Mouse (Mus musculus) lung, adult 2 months (tissue): ENCODE measurements around the gene Car7. TPM values are rescaled to one million over a fixed set of nuclear protein-coding genes. Genes with fewer than 3 reads are reported as not detected.

Source experiments
- DNase-seq: peaks from one replicate; pipeline ENCODE4 v3.0.0; 2022
- H3K4me1 ChIP-seq: fragments of 200-500 bp; 2 replicates; pipeline ENCODE4 v1.6.1; 2011; ENCODE audit warnings: low read length; ENCODE audit not compliant: control insufficient read depth, insufficient read depth
- H3K4me3 ChIP-seq: fragments of 200-500 bp; replicated peaks from 2 replicates; pipeline ENCODE3; 2011; ENCODE audit warnings: low read depth, mild to moderate bottlenecking, control low read depth, low read length; ENCODE audit errors: extremely low read depth
- CTCF ChIP-seq: fragments of 200-500 bp; IDR thresholded peaks from 2 replicates; pipeline ENCODE4 v1.5.1; 2011; ENCODE audit warnings: mild to moderate bottlenecking, low read length, control low read depth; ENCODE audit not compliant: insufficient read depth
- POLR2A ChIP-seq: fragments of 200-500 bp; IDR thresholded peaks from 2 replicates; pipeline ENCODE4 v1.6.1; 2011; ENCODE audit warnings: low read depth, mild to moderate bottlenecking, control low read depth, low read length, borderline replicate concordance; ENCODE audit errors: extremely low read depth
- WGBS: fragments of 180-500 bp; shearing (Covaris S2); methylation state at CpG from one replicate; pipeline ENCODE4 v1.1.7; 2018; 5-methylcytosine and 5-hydroxymethylcytosine counted together
- polyA plus RNA-seq: library from polyadenylated mRNA; depleted of rRNA; stranded (reverse); fragments of >200 nt; gene quantifications from 2 replicates; pipeline ENCODE4 v1.2.3, GENCODE M21; 2012

Car7 gene
- polyA plus RNA-seq, 1 experiment: 1.8 TPM

GRCm38 (mm10) chr8:104539566-104539965 lies 5.1 kb downstream of the Car7 start:
- WGBS: 90% methylated on average over 2 of the region's 2 CpGs
- no peak for TF ChIP-seq CTCF
- TF ChIP-seq POLR2A: no peak
- no peak for DNase-seq
- H3K4me1 ChIP-seq: peaks cover 9% of the 10 kb centered on the region
- no peak overlapping the region for H3K4me3 ChIP-seq

- no peak for DNase-seq
- TF ChIP-seq POLR2A: no peak
- TF ChIP-seq CTCF: no peak
- H3K4me1 ChIP-seq: peaks cover 9% of the 10 kb centered on the region
- WGBS: 54% methylated on average over 7 of the region's 7 CpGs
- no peak overlapping the region for H3K4me3 ChIP-seq
These were observed 5.7 kb downstream of the Car7 start for GRCm38 (mm10) chr8:104540238-104540637.

- 1% methylated on average over 76 of the region's 76 CpGs for WGBS
- peak overlapping the region; percentile 33 for H3K4me3 ChIP-seq
- TF ChIP-seq CTCF: no peak
- no peak for TF ChIP-seq POLR2A
- no peak for DNase-seq
- H3K4me1 ChIP-seq: peaks cover 6% of the 10 kb centered on the region
These were observed 6.4 kb downstream of the Car7 start for GRCm38 (mm10) chr8:104540710-104541514.

- Histone ChIP-seq H3K4me3 (peak overlapping the region; percentile 33), H3K4me1 (peaks cover 6% of the 10 kb centered on the region)
- no peak for TF ChIP-seq CTCF
- no peak for TF ChIP-seq POLR2A
- WGBS: 16% methylated on average over 8 of the region's 8 CpGs
- DNase-seq: no peak
These were observed 7.0 kb downstream of the Car7 start for GRCm38 (mm10) chr8:104541515-104541880.

- no peak overlapping the region for H3K4me3 ChIP-seq
- TF ChIP-seq POLR2A (no peak), CTCF (no peak)
- no peak for DNase-seq
- 29% methylated on average over 11 of the region's 11 CpGs for WGBS
- H3K4me1 ChIP-seq: peaks cover 6% of the 10 kb centered on the region
These were observed 7.7 kb downstream of the Car7 start for GRCm38 (mm10) chr8:104542160-104542559.

GRCm38 (mm10) chr8:104543440-104544045 lies 9.1 kb downstream of the Car7 start:
- DNase-seq: no peak
- Histone ChIP-seq H3K4me3 (no peak overlapping the region), H3K4me1 (peaks cover 6% of the 10 kb centered on the region)
- TF ChIP-seq POLR2A: no peak
- TF ChIP-seq CTCF: no peak
- 84% methylated on average over 8 of the region's 8 CpGs for WGBS

- 0 out of 2 replicates have a peak, but pooled peaks cover 2% of the 10 kb centered on the region for H3K4me1 ChIP-seq
- DNase-seq: no peak
- WGBS: 46% methylated on average over 4 of the region's 4 CpGs
- no peak overlapping the region for H3K4me3 ChIP-seq
- no peak for TF ChIP-seq CTCF
- TF ChIP-seq POLR2A: no peak
These were observed 20.7 kb downstream of the Car7 start for GRCm38 (mm10) chr8:104555191-104555590.

- TF ChIP-seq CTCF (no peak), POLR2A (no peak)
- DNase-seq: no peak
- H3K4me1 ChIP-seq: 0 out of 2 replicates have a peak, but pooled peaks cover 2% of the 10 kb centered on the region
- no peak overlapping the region for H3K4me3 ChIP-seq
- 48% methylated on average over 7 of the region's 7 CpGs for WGBS
These were observed 22.7 kb downstream of the Car7 start for GRCm38 (mm10) chr8:104557226-104557625.

GRCm38 (mm10) chr8:104560731-104561130 lies 26.2 kb downstream of the Car7 start:
- no peak for TF ChIP-seq CTCF
- TF ChIP-seq POLR2A: no peak

More at GRCm38 (mm10) chr8:104560731-104561130, 26.2 kb downstream of the Car7 start:
- no peak for DNase-seq
- Histone ChIP-seq H3K4me3 (no peak overlapping the region), H3K4me1 (peaks cover 2% of the 10 kb centered on the region)
